Comparison of ENCODE assay signal across 9 mouse cellular contexts in genomic region chr9:78106821-78107220, GRCm38 (mm10). TPM values are rescaled to one million over a fixed set of nuclear protein-coding genes. Genes with fewer than 3 reads are reported as not detected.
DNase-seq lines count a peak whose midpoint lies in the region; ATAC-seq and TF ChIP-seq lines count a peak whose summit lies in the region.
"Had no signal": no experiment of that assay in that cellular context is flagged by ENCODE, and none has a peak within 500 bp of the region (broad histone marks: within the 10 kb centered on the region; RNA-seq: fewer than 3 reads in every experiment).

No protein-coding gene starts in this region.

- DNase-seq in liver = peak; percentile 78
- DNase-seq in thymus, postnatal 25 days = no peak
- no peak for DNase-seq in thymus, postnatal 4 days
- DNase-seq in left cerebral cortex, adult 8-10 months (ENCODE audit: low spot score in 2 of 2) = no peak
- DNase-seq: lung, adult 2 months had no signal

- no peak for ATAC-seq in hindbrain, embryonic 13.5 days (ENCODE audit: low FRiP score)
- ATAC-seq in hindbrain, embryonic 16.5 days = no peak
- no peak for ATAC-seq in hindbrain, embryonic 15.5 days (ENCODE audit: low FRiP score, low read depth)

- no peak for TF ChIP-seq CTCF in bone marrow, adult 2 months (IDR thresholded peaks at IDR 0.05; ENCODE audit: control insufficient read depth, insufficient read depth, low read length)

- H3K9me3 ChIP-seq in hindbrain, embryonic 13.5 days = no peaks in the 10 kb centered on the region
- H3K9me3 ChIP-seq in hindbrain, embryonic 16.5 days (ENCODE audit: control insufficient read depth, low read length) = no peaks in the 10 kb centered on the region
- H3K9me3 ChIP-seq in hindbrain, embryonic 15.5 days = no peaks in the 10 kb centered on the region

- TF ChIP-seq POLR2A in bone marrow, adult 2 months (IDR thresholded peaks at IDR 0.05; ENCODE audit: borderline replicate concordance, control insufficient read depth, low read depth, low read length) = no peak

- peaks cover 27% of the 10 kb centered on the region for H3K4me1 ChIP-seq in hindbrain, embryonic 13.5 days (replicated peaks)
- peaks cover 13% of the 10 kb centered on the region for H3K4me1 ChIP-seq in hindbrain, embryonic 16.5 days (ENCODE audit: control insufficient read depth, insufficient read depth, low read depth, low read length)
- H3K4me1 ChIP-seq in bone marrow, adult 2 months (ENCODE audit: control insufficient read depth, insufficient read depth, low read length) = no peaks in the 10 kb centered on the region; the same call in 1 of the 2 replicates
- peaks cover 25% of the 10 kb centered on the region for H3K4me1 ChIP-seq in hindbrain, embryonic 15.5 days (replicated peaks)

- peaks cover 11% of the 10 kb centered on the region; the same call in 1 of the 2 replicates for H3K36me3 ChIP-seq in hindbrain, embryonic 13.5 days
- 0 out of 2 replicates have a peak, but pooled peaks cover 4% of the 10 kb centered on the region for H3K36me3 ChIP-seq in hindbrain, embryonic 16.5 days (ENCODE audit: control insufficient read depth, insufficient read depth, low read length)
- H3K36me3 ChIP-seq in hindbrain, embryonic 15.5 days = no peaks in the 10 kb centered on the region

- H3K4me2 ChIP-seq in hindbrain, embryonic 13.5 days = peak overlapping the region; percentile 93; the same call in 1 of the 2 replicates
- no peak overlapping the region; the same call in 1 of the 2 replicates for H3K4me2 ChIP-seq in hindbrain, embryonic 16.5 days (ENCODE audit: low read length)
- H3K4me2 ChIP-seq in hindbrain, embryonic 15.5 days = peak overlapping the region; percentile 90

- H3K27ac ChIP-seq in hindbrain, embryonic 13.5 days = no peak overlapping the region
- H3K27ac ChIP-seq in hindbrain, embryonic 16.5 days (ENCODE audit: low read depth, low read length) = no peak overlapping the region
- peak overlapping the region; percentile 16; the same call in 1 of the 2 replicates for H3K27ac ChIP-seq in bone marrow, adult 2 months (ENCODE audit: control insufficient read depth, insufficient read depth, low read depth, low read length, poor library complexity)
- no peak overlapping the region for H3K27ac ChIP-seq in hindbrain, embryonic 15.5 days (replicated peaks)

- 84% methylated on average over 4 of the region's 4 CpGs for WGBS in hindbrain, embryonic 13.5 days
- 77% methylated on average over 4 of the region's 4 CpGs for WGBS in hindbrain, embryonic 16.5 days
- WGBS in bone marrow, adult 2 months = 69% methylated on average over 4 of the region's 4 CpGs
- 82% methylated on average over 4 of the region's 4 CpGs for WGBS in hindbrain, embryonic 15.5 days

- H3K9ac ChIP-seq in hindbrain, embryonic 13.5 days = peak overlapping the region; percentile 46; the same call in 1 of the 2 replicates
- no peak overlapping the region for H3K9ac ChIP-seq in hindbrain, embryonic 16.5 days (ENCODE audit: low read depth, low read length)
- no peak overlapping the region for H3K9ac ChIP-seq in hindbrain, embryonic 15.5 days

- peak overlapping the region; percentile 7; the same call in 1 of the 2 replicates for H3K4me3 ChIP-seq in hindbrain, embryonic 13.5 days
- no peak overlapping the region for H3K4me3 ChIP-seq in hindbrain, embryonic 16.5 days (ENCODE audit: low read length)
- peak overlapping the region; percentile 58 for H3K4me3 ChIP-seq in bone marrow, adult 2 months (replicated peaks; ENCODE audit: control insufficient read depth, low read depth, low read length)
- H3K4me3 ChIP-seq in hindbrain, embryonic 15.5 days = no peak overlapping the region

- H3K27me3 ChIP-seq in hindbrain, embryonic 13.5 days = no peaks in the 10 kb centered on the region
- H3K27me3 ChIP-seq in hindbrain, embryonic 16.5 days (replicated peaks; ENCODE audit: control insufficient read depth, insufficient read depth, low read length) = no peaks in the 10 kb centered on the region
- H3K27me3 ChIP-seq in hindbrain, embryonic 15.5 days = no peaks in the 10 kb centered on the region

RNA-seq across cellular contexts. Expression of gene Fbxo9, which starts 2.0 kb away (rescaled TPM):
- 52.7 and 53.7 TPM in 2 replicates for polyA plus RNA-seq in hindbrain, embryonic 13.5 days (2015; fragmentation: Nextera tagmentation; extraction: Ambion mirVana)
- polyA plus RNA-seq in hindbrain, embryonic 16.5 days (2015; fragmentation: Nextera tagmentation; extraction: Ambion mirVana) = 79.8 and 88.4 TPM in 2 replicates
- 66.8 and 99.1 TPM in 2 replicates for polyA plus RNA-seq in bone marrow, adult 2 months (2011; ENCODE audit: insufficient read depth, insufficient read length, low replicate concordance, missing spikeins)
- polyA plus RNA-seq in hindbrain, embryonic 15.5 days (2015; fragmentation: Nextera tagmentation; extraction: Ambion mirVana) = 74.3 and 83.5 TPM in 2 replicates
- total RNA-seq in left cerebral cortex, adult 8-10 months (2022) = 100 to 1,000 TPM in 3 of 4 experiments, 10 to 100 TPM in 1; 99.4 to 119 (median 108) TPM

RNA-seq across cellular contexts. Expression of gene Ick, which starts 2.2 kb away (rescaled TPM):
- polyA plus RNA-seq in hindbrain, embryonic 13.5 days (2015; fragmentation: Nextera tagmentation; extraction: Ambion mirVana) = 37.1 and 41.6 TPM in 2 replicates
- polyA plus RNA-seq in hindbrain, embryonic 16.5 days (2015; fragmentation: Nextera tagmentation; extraction: Ambion mirVana) = 31.8 and 36.7 TPM in 2 replicates
- polyA plus RNA-seq in bone marrow, adult 2 months (2011; ENCODE audit: insufficient read depth, insufficient read length, low replicate concordance, missing spikeins) = 4.4 and 6.5 TPM in 2 replicates
- polyA plus RNA-seq in hindbrain, embryonic 15.5 days (2015; fragmentation: Nextera tagmentation; extraction: Ambion mirVana) = 36.2 and 36.9 TPM in 2 replicates
- 10 to 100 TPM; 15.2 to 18.3 (median 16.6) TPM for total RNA-seq in left cerebral cortex, adult 8-10 months (2022)

RNA-seq across cellular contexts. Expression of gene Gcm1, which starts 55.1 kb away (rescaled TPM):
- not detected in 2 replicates for polyA plus RNA-seq in hindbrain, embryonic 13.5 days (2015; fragmentation: Nextera tagmentation; extraction: Ambion mirVana)
- not detected in 2 replicates for polyA plus RNA-seq in hindbrain, embryonic 16.5 days (2015; fragmentation: Nextera tagmentation; extraction: Ambion mirVana)
- polyA plus RNA-seq in bone marrow, adult 2 months (2011; ENCODE audit: insufficient read depth, insufficient read length, low replicate concordance, missing spikeins) = not detected in 2 replicates
- not detected in 2 replicates for polyA plus RNA-seq in hindbrain, embryonic 15.5 days (2015; fragmentation: Nextera tagmentation; extraction: Ambion mirVana)
- not detected for total RNA-seq in left cerebral cortex, adult 8-10 months (2022)
- polyA plus RNA-seq: lung, adult 2 months had no signal

Comparison
In these comparisons a context has a peak if more than half of its experiments do, and no peak if none do; other contexts are left out.
1. H3K4me3 ChIP-seq: peak in hindbrain, embryonic 13.5 days (single experiment) and bone marrow, adult 2 months (single experiment); none in hindbrain, embryonic 16.5 days (single experiment) and hindbrain, embryonic 15.5 days (single experiment).